Mouse (Mus musculus) kidney, postnatal 0 days (tissue): Measurements from ENCODE around the gene Klhdc4. TPM values are rescaled to one million over a fixed set of nuclear protein-coding genes. Genes with fewer than 3 reads are reported as not detected.
A peak's percentile ranks its signal among the peaks of the same experiment; 100 is the strongest.

Source experiments
- ATAC-seq: fragments of 200-750 bp; cut with Nextera tagmentation; replicated peaks from 2 replicates; pipeline ENCODE4 v1.8.0; 2017; ENCODE audit warnings: low read depth, moderate number of reproducible peaks, moderate TSS enrichment, moderate library complexity; ENCODE audit not compliant: low FRiP score
- DNase-seq: peaks from one replicate; pipeline ENCODE4 v3.0.0-alpha.2; 2016; ENCODE audit warnings: low spot score
- H3K27ac ChIP-seq: fragments of 300-500 bp; sonication (generic); 2 replicates; pipeline ENCODE4 v1.5.1; 2014; ENCODE audit warnings: mild to moderate bottlenecking
- H3K27me3 ChIP-seq: fragments of 300-500 bp; sonication (generic); 2 replicates; pipeline ENCODE4 v1.6.1; 2014; ENCODE audit warnings: low read length, mixed read lengths; ENCODE audit not compliant: insufficient read depth
- H3K36me3 ChIP-seq: fragments of 300-500 bp; sonication (generic); 2 replicates; pipeline ENCODE4 v1.6.1; 2014; ENCODE audit warnings: low read length, mixed read lengths; ENCODE audit not compliant: insufficient read depth
- H3K4me1 ChIP-seq: fragments of 300-500 bp; sonication (generic); replicated peaks from 2 replicates; pipeline ENCODE4 v1.6.1; 2014; ENCODE audit warnings: antibody characterized with exemption, low read length, mixed read lengths; ENCODE audit not compliant: insufficient read depth
- H3K4me2 ChIP-seq: fragments of 300-500 bp; sonication (generic); 2 replicates; pipeline ENCODE4 v1.6.1; 2014; ENCODE audit warnings: mild to moderate bottlenecking, low read length, moderate library complexity, mixed read lengths
- H3K4me3 ChIP-seq: fragments of 300-500 bp; sonication (generic); replicated peaks from 2 replicates; pipeline ENCODE4 v1.5.1; 2014; ENCODE audit warnings: low read depth, low read length
- H3K9ac ChIP-seq: fragments of 300-500 bp; sonication (generic); 2 replicates; pipeline ENCODE4 v1.6.1; 2014; ENCODE audit warnings: low read depth, low read length
- H3K9me3 ChIP-seq: fragments of 300-500 bp; sonication (generic); replicated peaks from 2 replicates; pipeline ENCODE4 v1.6.1; 2016; ENCODE audit warnings: low read length, inconsistent platforms, mixed read lengths
- CTCF ChIP-seq: IDR thresholded peaks from 2 replicates; pipeline ENCODE4 v1.5.1; 2016; ENCODE audit warnings: antibody characterized with exemption, low read depth, mild to moderate bottlenecking, moderate library complexity
- WGBS: fragments of 180-500 bp; shearing (Covaris S2); extraction: QIAGEN DNeasy Blood & Tissue Kit; methylation state at CpG from one replicate; pipeline ENCODE4 v1.1.7; 2014; 5-methylcytosine and 5-hydroxymethylcytosine counted together
- polyA plus RNA-seq: library from polyadenylated mRNA; unstranded; fragments of >200 nt; fragmentation: Nextera tagmentation; extraction: Ambion mirVana; gene quantifications from 2 replicates; pipeline ENCODE4 v1.2.1, GENCODE M21; 2015

Klhdc4 gene
- 21.2 and 25.3 TPM in 2 replicates for polyA plus RNA-seq

GRCm38 (mm10) chr8:121829048-121829776 lies at the start of gene Klhdc4:
Gene Klhdc4 (minus strand): TSS chr8:121829569.
- Histone ChIP-seq H3K9me3 (no peaks in the 10 kb centered on the region), H3K4me3 (peak within 1 kb of the TSS; percentile 74), H3K36me3 (no peaks in the 10 kb centered on the region), H3K4me1 (peaks cover 13% of the 10 kb centered on the region), H3K27ac (peak within 1 kb of the TSS; percentile 50; the same call in 1 of the 2 replicates), H3K27me3 (no peaks in the 10 kb centered on the region), H3K9ac (peak within 1 kb of the TSS; percentile 87), H3K4me2 (peak within 1 kb of the TSS; percentile 91)
- TF ChIP-seq CTCF, result no peak
- ATAC-seq, result peak; percentile 99
- under 1% methylated on average over 68 of the region's 68 CpGs for WGBS
- peak; percentile 91 for DNase-seq

GRCm38 (mm10) chr8:121877828-121878480 lies 48.6 kb upstream of the Klhdc4 start:
- Histone ChIP-seq H3K36me3 (0 out of 2 replicates have a peak, but pooled peaks cover 3% of the 10 kb centered on the region), H3K4me2 (no peak overlapping the region), H3K27me3 (no peaks in the 10 kb centered on the region), H3K9me3 (no peaks in the 10 kb centered on the region), H3K9ac (no peak overlapping the region), H3K4me3 (no peak overlapping the region), H3K27ac (peak overlapping the region; percentile 19; the same call in 1 of the 2 replicates), H3K4me1 (peaks cover 12% of the 10 kb centered on the region; the same call in 1 of the 2 replicates)
- 70% methylated on average over 7 of the region's 7 CpGs for WGBS
- TF ChIP-seq CTCF, result no peak
- ATAC-seq (no peak), DNase-seq (no peak)

- no peak for TF ChIP-seq CTCF
Observed at GRCm38 (mm10) chr8:121877212-121877611, 47.8 kb upstream of the Klhdc4 start.

GRCm38 (mm10) chr8:121875517-121875916 lies 46.1 kb upstream of the Klhdc4 start:
- Histone ChIP-seq H3K4me1 (peaks cover 12% of the 10 kb centered on the region; the same call in 1 of the 2 replicates), H3K9me3 (no peaks in the 10 kb centered on the region), H3K27ac (peak overlapping the region; percentile 36; the same call in 1 of the 2 replicates), H3K4me3 (no peak overlapping the region), H3K4me2 (no peak overlapping the region), H3K27me3 (no peaks in the 10 kb centered on the region), H3K36me3 (no peaks in the 10 kb centered on the region), H3K9ac (no peak overlapping the region)
- 62% methylated on average over 9 of the region's 9 CpGs for WGBS
- ATAC-seq (no peak), DNase-seq (peak; percentile 13)
- no peak for TF ChIP-seq CTCF

More at GRCm38 (mm10) chr8:121877212-121877611, 47.8 kb upstream of the Klhdc4 start:
- Histone ChIP-seq H3K9me3 (no peaks in the 10 kb centered on the region), H3K4me3 (no peak overlapping the region), H3K4me2 (no peak overlapping the region), H3K36me3 (0 out of 2 replicates have a peak, but pooled peaks cover 3% of the 10 kb centered on the region), H3K9ac (no peak overlapping the region), H3K27ac (no peak overlapping the region), H3K4me1 (peaks cover 12% of the 10 kb centered on the region; the same call in 1 of the 2 replicates), H3K27me3 (no peaks in the 10 kb centered on the region)
- no peak for DNase-seq
- 22% methylated on average over 5 of the region's 5 CpGs for WGBS
- ATAC-seq, result no peak

GRCm38 (mm10) chr8:121875045-121875444 lies 45.7 kb upstream of the Klhdc4 start:
- Histone ChIP-seq H3K4me3 (no peak overlapping the region), H3K9me3 (no peaks in the 10 kb centered on the region), H3K4me1 (peaks cover 12% of the 10 kb centered on the region; the same call in 1 of the 2 replicates), H3K4me2 (no peak overlapping the region), H3K27me3 (no peaks in the 10 kb centered on the region), H3K9ac (no peak overlapping the region), H3K27ac (peak overlapping the region; percentile 36; the same call in 1 of the 2 replicates), H3K36me3 (no peaks in the 10 kb centered on the region)
- ATAC-seq, result no peak
- TF ChIP-seq CTCF, result no peak
- 36% methylated on average over 3 of the region's 3 CpGs for WGBS
- DNase-seq, result peak; percentile 61

GRCm38 (mm10) chr8:121874031-121874430 lies 44.7 kb upstream of the Klhdc4 start:
- Histone ChIP-seq H3K4me1 (peaks cover 12% of the 10 kb centered on the region; the same call in 1 of the 2 replicates), H3K4me3 (no peak overlapping the region), H3K36me3 (no peaks in the 10 kb centered on the region), H3K27ac (no peak overlapping the region), H3K27me3 (no peaks in the 10 kb centered on the region), H3K9ac (no peak overlapping the region), H3K4me2 (no peak overlapping the region), H3K9me3 (no peaks in the 10 kb centered on the region)
- WGBS, result 40% methylated on average over 9 of the region's 9 CpGs
- ATAC-seq, result peak; percentile 45
- TF ChIP-seq CTCF, result peak; percentile 95
- DNase-seq, result peak; percentile 92
